Mouse (Mus musculus): ENCODE results near the gene Myd88.
"Not testable (repeated sequence)": the region's sequence is repeated elsewhere in the genome, so short reads cannot be mapped to it uniquely, and the experiment has no call there.

The Myd88 gene

GRCm38 (mm10) chr9:119340909-119341816 is at the start of gene Myd88:
Gene Myd88 (minus strand): TSS chr9:119341411.
- peak; percentile 87 to 89 for DNase-seq

- no peak for DNase-seq
Measured at GRCm38 (mm10) chr9:119390214-119390613, 49.0 kb upstream of the Myd88 start.

- DNase-seq: no peak
Measured at GRCm38 (mm10) chr9:119388956-119389355, 47.7 kb upstream of the Myd88 start.

- no peak for DNase-seq
Measured at GRCm38 (mm10) chr9:119382603-119383002, 41.4 kb upstream of the Myd88 start.

DNA sequence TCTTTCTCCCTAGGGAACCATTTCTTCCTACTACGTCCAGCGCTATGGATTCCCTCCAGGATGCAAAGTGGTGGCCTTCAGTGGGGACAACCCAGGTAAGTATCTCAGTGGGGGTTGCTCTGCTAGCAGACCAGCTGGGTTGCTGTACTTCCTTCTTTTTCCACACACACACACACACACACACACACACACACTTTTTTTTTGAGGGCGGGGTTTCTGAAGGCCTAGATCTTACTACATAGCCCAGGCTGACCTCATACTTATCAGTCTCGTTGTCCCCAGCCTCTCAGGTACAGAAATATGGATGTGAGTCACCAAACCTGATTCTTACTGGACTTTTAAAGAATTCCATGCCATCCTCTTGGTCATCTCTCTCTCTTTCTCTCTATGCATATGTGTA is 37.0 kb upstream of the Myd88 start:
- DNase-seq: no peak

DNA sequence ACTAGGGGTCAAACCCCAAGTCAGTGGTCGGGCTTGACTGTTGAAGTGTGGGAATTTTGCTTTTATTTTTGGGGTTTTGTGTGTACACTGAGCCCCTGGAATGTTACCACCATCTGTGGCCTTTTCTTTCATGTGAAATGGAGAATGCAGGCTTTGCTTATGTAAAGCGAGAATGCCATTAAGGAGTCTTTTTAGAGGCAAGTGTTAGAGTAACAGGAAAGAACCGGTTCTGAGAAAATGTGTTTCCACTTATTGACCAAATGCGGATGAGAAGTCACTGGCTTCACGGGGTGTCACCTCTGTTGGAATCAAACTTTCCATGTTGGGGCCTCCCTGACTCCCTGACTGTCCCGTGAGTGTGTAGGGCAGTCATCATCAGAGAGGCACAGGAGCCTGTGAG is 34.3 kb upstream of the Myd88 start:
- DNase-seq: no peak

GRCm38 (mm10) chr9:119375008-119375407 is 33.8 kb upstream of the Myd88 start:
- no peak for DNase-seq

GRCm38 (mm10) chr9:119371251-119371650 is 30.0 kb upstream of the Myd88 start:
- no peak for DNase-seq

- not testable (repeated sequence) for DNase-seq
Measured at GRCm38 (mm10) chr9:119370770-119371169, 29.6 kb upstream of the Myd88 start.

- DNase-seq: no peak
Measured at GRCm38 (mm10) chr9:119368367-119368766, 27.2 kb upstream of the Myd88 start.

GRCm38 (mm10) chr9:119365284-119365683 is 24.1 kb upstream of the Myd88 start, which contains the start of gene Slc22a14:
Gene Slc22a14 (minus strand): TSS chr9:119365553.
- no peak for DNase-seq

DNA sequence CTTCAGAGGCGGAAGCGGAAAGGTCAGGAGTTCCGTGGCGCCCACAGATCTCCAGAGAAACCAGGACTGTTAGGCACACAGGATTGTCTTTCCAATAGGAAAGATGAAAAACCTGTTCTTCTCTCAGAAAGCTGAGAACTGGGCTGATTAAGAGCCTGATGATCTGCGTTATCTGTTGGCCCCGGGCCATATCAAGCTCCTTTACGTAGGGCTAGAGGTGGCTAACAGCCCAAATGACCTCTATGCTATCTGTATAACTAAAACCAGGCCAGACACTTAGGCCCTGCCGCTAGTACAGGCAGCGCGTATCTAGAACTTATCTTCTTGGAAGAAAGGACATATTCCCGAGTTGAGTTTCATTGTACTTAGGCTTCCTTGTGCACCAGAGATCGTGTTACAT is 22.0 kb upstream of the Myd88 start:
- no peak for DNase-seq

DNA sequence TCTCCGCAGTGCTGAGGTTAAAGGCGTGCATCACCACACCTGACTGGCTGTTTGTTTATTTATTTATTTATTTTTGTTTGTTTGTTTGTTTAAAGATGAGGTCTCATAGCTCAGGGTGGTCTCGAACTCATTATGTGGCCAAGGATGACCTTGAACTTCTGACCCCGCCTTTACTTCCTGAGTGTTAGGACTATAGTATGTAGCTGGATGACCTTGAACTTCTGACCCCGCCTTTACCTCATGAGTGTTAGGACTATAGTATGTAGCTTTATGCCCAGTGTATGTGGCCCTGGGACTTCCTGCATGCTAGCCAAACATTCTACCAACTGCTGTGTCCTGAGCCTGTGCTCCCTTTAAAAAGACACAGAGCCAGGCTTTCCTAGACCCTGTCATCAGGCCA is 20.2 kb upstream of the Myd88 start:
- DNase-seq: no peak

- no peak for DNase-seq
Measured at GRCm38 (mm10) chr9:119358058-119358429, 16.8 kb upstream of the Myd88 start.

DNA sequence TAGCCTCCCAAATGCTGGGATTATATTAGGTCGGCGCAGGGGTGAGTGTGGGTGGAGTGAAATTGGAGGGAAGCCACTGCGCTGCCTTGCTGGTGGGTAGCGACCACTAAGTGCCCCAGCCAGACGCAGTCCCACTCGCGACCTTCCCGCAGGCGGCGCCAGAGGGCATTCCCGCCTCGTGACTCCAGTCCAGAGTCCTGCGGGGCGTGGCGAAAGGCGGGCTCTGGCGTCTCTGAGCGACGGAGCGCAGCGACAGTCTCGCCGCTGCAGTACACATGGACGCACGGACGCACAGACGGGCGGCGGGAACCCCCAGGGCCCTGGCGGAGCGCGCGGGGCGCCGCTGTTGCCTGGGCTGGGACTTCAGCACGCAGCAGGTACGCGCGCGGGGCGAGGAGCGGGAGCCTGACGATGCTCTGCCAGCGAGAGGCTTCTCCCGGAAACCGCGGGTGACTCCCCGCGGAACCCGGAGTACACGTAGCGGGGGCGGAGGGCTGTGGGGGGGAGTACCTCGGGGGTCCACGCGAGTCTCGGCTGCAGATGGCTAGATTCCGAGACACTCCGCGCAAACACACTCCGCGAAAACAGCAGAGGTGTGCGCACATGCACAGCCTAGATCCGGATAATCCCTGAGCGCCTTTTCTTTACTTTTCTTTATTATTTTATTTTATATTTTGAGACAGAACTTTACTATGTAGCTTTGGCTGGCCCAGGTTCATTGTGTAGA is 16.3 kb upstream of the Myd88 start, which contains the start of gene Xylb:
TSS of gene Xylb (plus strand) at position 51 of the 727 bp plus-strand sequence.
- peak; percentile 90 to 92 for DNase-seq

DNA sequence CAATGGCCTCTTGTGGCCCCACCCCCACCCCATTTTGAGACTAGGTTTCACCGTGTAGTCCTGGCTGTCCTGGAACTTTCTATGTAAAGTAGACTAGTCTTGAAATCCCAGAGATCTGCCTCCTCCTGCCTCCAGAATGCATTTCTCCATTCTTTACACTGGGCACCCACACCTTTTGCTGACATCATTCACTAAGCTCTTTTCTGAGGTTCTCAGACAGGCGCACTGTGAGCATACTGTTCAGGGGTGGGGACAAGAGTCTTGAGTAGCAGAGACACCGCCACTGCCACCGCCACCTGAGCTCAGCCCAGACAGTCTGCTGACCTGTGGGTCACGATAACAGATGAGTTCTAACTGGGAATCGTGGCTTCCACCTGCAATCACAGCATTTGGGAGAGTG is 14.7 kb upstream of the Myd88 start:
- DNase-seq: no peak

DNA sequence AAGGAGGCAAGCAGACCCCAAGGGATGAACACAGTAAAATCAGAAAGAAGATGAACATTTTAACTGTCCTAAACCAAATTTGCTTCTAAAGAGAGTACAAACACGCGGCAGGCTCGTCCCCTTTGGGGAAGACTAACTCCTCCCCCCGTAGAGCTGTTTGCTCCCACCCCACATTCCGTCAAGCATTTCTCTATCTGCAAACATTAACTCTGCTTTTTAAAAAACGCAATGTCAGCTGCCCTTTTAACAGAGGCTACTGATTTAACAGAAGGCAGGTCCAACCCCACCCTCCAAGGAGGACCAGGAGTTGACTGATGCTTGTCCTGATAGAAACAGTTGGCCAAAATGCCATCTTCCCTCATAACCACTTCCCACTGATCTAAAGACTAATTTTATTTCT is 12.7 kb upstream of the Myd88 start:
- no peak for DNase-seq

- DNase-seq: peak; percentile 68 to 80
Measured at GRCm38 (mm10) chr9:119352060-119352459, 10.8 kb upstream of the Myd88 start.

DNA sequence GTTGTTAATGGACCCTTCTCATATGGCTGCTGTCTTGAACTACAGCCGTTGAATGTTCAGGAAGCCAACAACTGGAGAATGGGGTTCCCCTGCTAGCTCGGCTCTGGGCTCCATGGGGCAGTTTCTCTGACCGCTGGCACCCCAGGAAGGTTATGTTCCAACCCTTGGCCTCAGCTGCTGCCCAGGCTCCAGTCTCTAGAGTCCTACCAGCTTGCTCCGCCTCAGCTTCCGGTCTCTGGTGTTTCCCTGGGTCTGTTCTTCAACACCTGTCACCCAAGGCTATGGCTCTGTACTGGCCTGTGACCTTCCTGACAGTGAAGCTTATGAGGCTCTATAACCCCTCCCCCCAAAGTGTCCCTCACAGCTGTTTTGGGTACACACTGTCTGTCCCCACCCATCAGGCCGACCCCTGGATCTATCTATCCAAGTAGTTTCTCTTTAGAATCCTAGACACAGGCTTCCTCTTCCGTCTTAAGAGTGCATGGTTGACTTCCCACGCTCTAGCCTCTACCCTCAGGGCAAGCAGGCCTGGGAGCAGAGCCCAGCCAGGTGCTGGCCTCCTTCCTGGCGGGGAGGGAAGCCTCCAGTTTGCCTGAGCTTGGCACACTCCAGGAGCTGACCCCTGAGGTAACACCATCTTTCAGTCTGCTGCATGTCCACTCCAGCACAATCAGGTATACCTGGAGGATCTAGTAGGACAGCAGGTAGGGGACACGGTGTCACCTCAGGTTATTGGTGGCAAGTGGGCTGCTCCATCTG is 9.9 kb upstream of the Myd88 start:
- no peak for DNase-seq

- no peak for DNase-seq
Measured at GRCm38 (mm10) chr9:119350531-119350930, 9.3 kb upstream of the Myd88 start.

DNA sequence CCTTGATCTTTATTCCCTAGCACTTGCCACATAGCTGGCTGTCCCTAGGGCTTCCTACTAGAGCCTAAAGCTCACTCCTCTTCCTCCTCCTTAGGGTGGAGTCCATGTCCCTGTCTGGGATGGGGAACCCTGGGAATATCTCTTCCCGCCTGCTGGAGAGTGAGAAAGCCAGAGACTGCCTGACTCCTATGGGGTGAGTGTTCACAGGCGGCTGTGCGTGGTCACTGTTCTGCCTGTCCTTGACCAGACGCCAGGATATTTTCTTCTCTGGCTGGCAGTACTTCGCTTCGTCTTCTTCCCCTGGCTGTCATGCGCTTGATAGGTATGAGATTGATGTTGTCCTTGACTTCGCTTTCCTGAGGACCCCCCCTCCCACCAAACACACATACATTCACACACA is 5.2 kb upstream of the Myd88 start:
- no peak for DNase-seq

- DNase-seq: no peak
Measured at GRCm38 (mm10) chr9:119342728-119343127, 1.5 kb upstream of the Myd88 start.

- no peak for DNase-seq
Measured at GRCm38 (mm10) chr9:119340212-119340580, 1.0 kb downstream of the Myd88 start.
